Comparison of ENCODE assay signal across 8 mouse cellular contexts in genomic region chr2:61401636-61402587, GRCm38 (mm10).
DNase-seq lines count a peak whose midpoint lies in the region; ATAC-seq and TF ChIP-seq lines count a peak whose summit lies in the region.

No protein-coding gene starts in this region.

- peaks cover 8% of the 10 kb centered on the region; the same call in 1 of the 2 replicates for H3K4me1 ChIP-seq in embryonic facial prominence, embryonic 12.5 days
- peaks cover 13% of the 10 kb centered on the region; the same call in 1 of the 2 replicates for H3K4me1 ChIP-seq in heart, embryonic 11.5 days (ENCODE audit: control insufficient read depth, insufficient read depth, low read length)
- H3K4me1 ChIP-seq in kidney, embryonic 14.5 days (ENCODE audit: control insufficient read depth, insufficient read depth, low read length), result peaks cover 10% of the 10 kb centered on the region; the same call in 1 of the 2 replicates
- no peaks in the 10 kb centered on the region for H3K4me1 ChIP-seq in midbrain, postnatal 0 days (ENCODE audit: insufficient read depth, low read length)

- WGBS in embryonic facial prominence, embryonic 12.5 days, result under 1% methylated on average over 20 of the region's 21 CpGs
- under 1% methylated on average over 20 of the region's 21 CpGs for WGBS in heart, embryonic 11.5 days (ENCODE audit: insufficient replicate concordance)
- under 1% methylated on average over 20 of the region's 21 CpGs for WGBS in kidney, embryonic 14.5 days
- under 1% methylated on average over 21 of the region's 21 CpGs for WGBS in midbrain, postnatal 0 days

- H3K27ac ChIP-seq in embryonic facial prominence, embryonic 12.5 days, result peak overlapping the region; percentile 73
- H3K27ac ChIP-seq in heart, embryonic 11.5 days (ENCODE audit: low read depth, low read length), result peak overlapping the region; percentile 86
- H3K27ac ChIP-seq in kidney, embryonic 14.5 days (ENCODE audit: low read depth, low read length), result peak overlapping the region; percentile 77
- no peak overlapping the region for H3K27ac ChIP-seq in midbrain, postnatal 0 days (ENCODE audit: low read depth, low read length)

- ATAC-seq in embryonic facial prominence, embryonic 12.5 days (ENCODE audit: insufficient number of reproducible peaks, insufficient read depth, low FRiP score, low TSS enrichment), result no peak
- peak; percentile 67 for ATAC-seq in heart, embryonic 11.5 days (replicated peaks; ENCODE audit: insufficient number of reproducible peaks, low FRiP score, low TSS enrichment)
- peak; percentile 58; the same call in 1 of the 2 replicates for ATAC-seq in kidney, embryonic 14.5 days (ENCODE audit: low FRiP score, low TSS enrichment)
- ATAC-seq in midbrain, postnatal 0 days (ENCODE audit: low FRiP score), result peak; percentile 65

- TF ChIP-seq CTCF in midbrain, postnatal 0 days (IDR thresholded peaks at IDR 0.05), result peak; percentile 71

- no peaks in the 10 kb centered on the region for H3K27me3 ChIP-seq in embryonic facial prominence, embryonic 12.5 days
- no peaks in the 10 kb centered on the region for H3K27me3 ChIP-seq in heart, embryonic 11.5 days (ENCODE audit: control insufficient read depth, insufficient read depth, low read length)
- H3K27me3 ChIP-seq in kidney, embryonic 14.5 days (ENCODE audit: control insufficient read depth, insufficient read depth, low read length), result no peaks in the 10 kb centered on the region
- no peaks in the 10 kb centered on the region for H3K27me3 ChIP-seq in midbrain, postnatal 0 days (ENCODE audit: insufficient read depth, low read length)

- peak overlapping the region; percentile 31 for H3K4me3 ChIP-seq in embryonic facial prominence, embryonic 12.5 days
- peak overlapping the region; percentile 43 for H3K4me3 ChIP-seq in heart, embryonic 11.5 days (ENCODE audit: low read depth, low read length)
- peak overlapping the region; percentile 33 for H3K4me3 ChIP-seq in kidney, embryonic 14.5 days (ENCODE audit: low read length)
- peak overlapping the region; percentile 35 for H3K4me3 ChIP-seq in midbrain, postnatal 0 days (ENCODE audit: low read depth, low read length)

- peak; percentile 47 for DNase-seq in 416B (ENCODE audit: low read depth)
- DNase-seq in adrenal gland, postnatal 14 days, result peak; percentile 83
- peak; percentile 73 for DNase-seq in liver
- DNase-seq in midbrain, postnatal 0 days (ENCODE audit: low spot score), result peak; percentile 76
- peak; percentile 21 for DNase-seq in telencephalon, adult 2 months (ENCODE audit: low read depth, low spot score)

- H3K36me3 ChIP-seq in embryonic facial prominence, embryonic 12.5 days, result no peaks in the 10 kb centered on the region
- no peaks in the 10 kb centered on the region for H3K36me3 ChIP-seq in heart, embryonic 11.5 days (ENCODE audit: control insufficient read depth, insufficient read depth, low read length)
- no peaks in the 10 kb centered on the region for H3K36me3 ChIP-seq in kidney, embryonic 14.5 days (ENCODE audit: control insufficient read depth, insufficient read depth, low read length)
- no peaks in the 10 kb centered on the region for H3K36me3 ChIP-seq in midbrain, postnatal 0 days (ENCODE audit: insufficient read depth, low read length)

- peak overlapping the region; percentile 52 for H3K4me2 ChIP-seq in embryonic facial prominence, embryonic 12.5 days (replicated peaks)
- peak overlapping the region; percentile 64 for H3K4me2 ChIP-seq in heart, embryonic 11.5 days
- H3K4me2 ChIP-seq in kidney, embryonic 14.5 days (replicated peaks; ENCODE audit: low read depth, low read length), result peak overlapping the region; percentile 60
- H3K4me2 ChIP-seq in midbrain, postnatal 0 days (ENCODE audit: low read depth, low read length, poor library complexity, severe bottlenecking), result peak overlapping the region; percentile 61

- H3K9ac ChIP-seq in embryonic facial prominence, embryonic 12.5 days, result 0 out of 2 replicates have a peak overlapping the region, but pooled peaks have one; percentile 9
- no peak overlapping the region; the same call in 1 of the 2 replicates for H3K9ac ChIP-seq in heart, embryonic 11.5 days (ENCODE audit: low read depth, low read length)
- no peak overlapping the region for H3K9ac ChIP-seq in kidney, embryonic 14.5 days (ENCODE audit: low read depth, low read length)
- peak overlapping the region; percentile 37 for H3K9ac ChIP-seq in midbrain, postnatal 0 days (replicated peaks; ENCODE audit: low read length, poor library complexity, severe bottlenecking)

- no peaks in the 10 kb centered on the region for H3K9me3 ChIP-seq in embryonic facial prominence, embryonic 12.5 days
- H3K9me3 ChIP-seq in heart, embryonic 11.5 days (replicated peaks; ENCODE audit: control insufficient read depth, low read length), result no peaks in the 10 kb centered on the region
- H3K9me3 ChIP-seq in kidney, embryonic 14.5 days (ENCODE audit: control insufficient read depth, low read length), result no peaks in the 10 kb centered on the region
- H3K9me3 ChIP-seq in midbrain, postnatal 0 days (ENCODE audit: low read length), result no peaks in the 10 kb centered on the region

Comparison
In these comparisons a context has a peak if more than half of its experiments do, and no peak if none do; other contexts are left out.
1. DNase-seq: peak in every context shown above with its lines; median percentile 83 in adrenal gland, postnatal 14 days; 76 in midbrain, postnatal 0 days; 73 in liver; 47 in 416B; 21 in telencephalon, adult 2 months.
2. H3K9ac ChIP-seq: peak in embryonic facial prominence, embryonic 12.5 days (single experiment) and midbrain, postnatal 0 days (single experiment); none in heart, embryonic 11.5 days (single experiment) and kidney, embryonic 14.5 days (single experiment).
3. Peak in every context shown above with its lines, with median percentiles within 50 percentile points of each other: H3K4me2 ChIP-seq and H3K4me3 ChIP-seq.